Mouse (Mus musculus) kidney, postnatal 0 days (tissue): ENCODE measurements around the gene Afdn. TPM values are rescaled to one million over a fixed set of nuclear protein-coding genes. Genes with fewer than 3 reads are reported as not detected.
A peak's percentile ranks its signal among the peaks of the same experiment; 100 is the strongest.

Experiments used
- ATAC-seq: fragments of 200-750 bp; cut with Nextera tagmentation; replicated peaks from 2 replicates; pipeline ENCODE4 v1.8.0; 2017; ENCODE audit warnings: low read depth, moderate number of reproducible peaks, moderate TSS enrichment, moderate library complexity; ENCODE audit not compliant: low FRiP score
- DNase-seq: peaks from one replicate; pipeline ENCODE4 v3.0.0-alpha.2; 2016; ENCODE audit warnings: low spot score
- H3K27ac ChIP-seq: fragments of 300-500 bp; sonication (generic); 2 replicates; pipeline ENCODE4 v1.5.1; 2014; ENCODE audit warnings: mild to moderate bottlenecking
- H3K27me3 ChIP-seq: fragments of 300-500 bp; sonication (generic); 2 replicates; pipeline ENCODE4 v1.6.1; 2014; ENCODE audit warnings: low read length, mixed read lengths; ENCODE audit not compliant: insufficient read depth
- H3K36me3 ChIP-seq: fragments of 300-500 bp; sonication (generic); 2 replicates; pipeline ENCODE4 v1.6.1; 2014; ENCODE audit warnings: low read length, mixed read lengths; ENCODE audit not compliant: insufficient read depth
- H3K4me1 ChIP-seq: fragments of 300-500 bp; sonication (generic); replicated peaks from 2 replicates; pipeline ENCODE4 v1.6.1; 2014; ENCODE audit warnings: antibody characterized with exemption, low read length, mixed read lengths; ENCODE audit not compliant: insufficient read depth
- H3K4me2 ChIP-seq: fragments of 300-500 bp; sonication (generic); 2 replicates; pipeline ENCODE4 v1.6.1; 2014; ENCODE audit warnings: mild to moderate bottlenecking, low read length, moderate library complexity, mixed read lengths
- H3K4me3 ChIP-seq: fragments of 300-500 bp; sonication (generic); replicated peaks from 2 replicates; pipeline ENCODE4 v1.5.1; 2014; ENCODE audit warnings: low read depth, low read length
- H3K9ac ChIP-seq: fragments of 300-500 bp; sonication (generic); 2 replicates; pipeline ENCODE4 v1.6.1; 2014; ENCODE audit warnings: low read depth, low read length
- H3K9me3 ChIP-seq: fragments of 300-500 bp; sonication (generic); replicated peaks from 2 replicates; pipeline ENCODE4 v1.6.1; 2016; ENCODE audit warnings: low read length, inconsistent platforms, mixed read lengths
- CTCF ChIP-seq: IDR thresholded peaks from 2 replicates; pipeline ENCODE4 v1.5.1; 2016; ENCODE audit warnings: antibody characterized with exemption, low read depth, mild to moderate bottlenecking, moderate library complexity
- WGBS: fragments of 180-500 bp; shearing (Covaris S2); extraction: QIAGEN DNeasy Blood & Tissue Kit; methylation state at CpG from one replicate; pipeline ENCODE4 v1.1.7; 2014; 5-methylcytosine and 5-hydroxymethylcytosine counted together
- polyA plus RNA-seq: library from polyadenylated mRNA; unstranded; fragments of >200 nt; fragmentation: Nextera tagmentation; extraction: Ambion mirVana; gene quantifications from 2 replicates; pipeline ENCODE4 v1.2.1, GENCODE M21; 2015

The Afdn gene
- polyA plus RNA-seq, 1 experiment from 2014 or later: 102 TPM

GRCm38 (mm10) chr17:13907681-13908080 lies 147.3 kb downstream of the Afdn start:
- Histone ChIP-seq H3K36me3 (0 out of 2 replicates have a peak, but pooled peaks cover 10% of the 10 kb centered on the region), H3K4me2 (no peak overlapping the region), H3K9me3 (no peaks in the 10 kb centered on the region), H3K9ac (no peak overlapping the region), H3K27ac (no peak overlapping the region), H3K4me3 (no peak overlapping the region), H3K27me3 (no peaks in the 10 kb centered on the region), H3K4me1 (no peaks in the 10 kb centered on the region)
- DNase-seq: no peak
- TF ChIP-seq CTCF: no peak
- no peak for ATAC-seq
- WGBS: 95% methylated on average over 1 of the region's 1 CpGs

GRCm38 (mm10) chr17:13913951-13914350 lies 153.6 kb downstream of the Afdn start:
- H3K4me3 ChIP-seq: no peak overlapping the region
- peak overlapping the region; percentile 20; the same call in 1 of the 2 replicates for H3K27ac ChIP-seq
- DNase-seq (peak; percentile 26), ATAC-seq (no peak)
- H3K4me2 ChIP-seq: no peak overlapping the region
- no peaks in the 10 kb centered on the region for H3K4me1 ChIP-seq
- no peak for TF ChIP-seq CTCF
- H3K27me3 ChIP-seq: no peaks in the 10 kb centered on the region
- no peak overlapping the region for H3K9ac ChIP-seq
- no peaks in the 10 kb centered on the region for H3K9me3 ChIP-seq
- no peaks in the 10 kb centered on the region for H3K36me3 ChIP-seq
- WGBS: 32% methylated on average over 4 of the region's 4 CpGs

- Histone ChIP-seq H3K27ac (no peak overlapping the region), H3K4me3 (no peak overlapping the region), H3K4me2 (no peak overlapping the region), H3K4me1 (no peaks in the 10 kb centered on the region), H3K9ac (no peak overlapping the region), H3K36me3 (no peaks in the 10 kb centered on the region), H3K27me3 (no peaks in the 10 kb centered on the region), H3K9me3 (no peaks in the 10 kb centered on the region)
- DNase-seq: peak; percentile 74
- WGBS: 34% methylated on average over 4 of the region's 4 CpGs
- TF ChIP-seq CTCF: no peak
- no peak; the same call in 1 of the 2 replicates for ATAC-seq
Observed at GRCm38 (mm10) chr17:13914531-13914930, 154.2 kb downstream of the Afdn start.

- H3K4me2 ChIP-seq: no peak overlapping the region
- no peaks in the 10 kb centered on the region for H3K36me3 ChIP-seq
- H3K4me1 ChIP-seq: no peaks in the 10 kb centered on the region; the same call in 1 of the 2 replicates
- peak overlapping the region; percentile 42; the same call in 1 of the 2 replicates for H3K27ac ChIP-seq
- WGBS: 56% methylated on average over 2 of the region's 2 CpGs
- H3K9ac ChIP-seq: no peak overlapping the region
- no peaks in the 10 kb centered on the region for H3K27me3 ChIP-seq
- no peak overlapping the region for H3K4me3 ChIP-seq
- TF ChIP-seq CTCF: no peak
- no peaks in the 10 kb centered on the region for H3K9me3 ChIP-seq
- DNase-seq (peak; percentile 19), ATAC-seq (0 out of 2 replicates have a peak, but pooled peaks have one; percentile 18)
Observed at GRCm38 (mm10) chr17:13920771-13921170, 160.4 kb downstream of the Afdn start.

- DNase-seq (peak; percentile 39), ATAC-seq (peak; percentile 29; the same call in 1 of the 2 replicates)
- no peaks in the 10 kb centered on the region for H3K36me3 ChIP-seq
- no peaks in the 10 kb centered on the region; the same call in 1 of the 2 replicates for H3K4me1 ChIP-seq
- H3K27ac ChIP-seq: no peak overlapping the region
- 45% methylated on average over 2 of the region's 2 CpGs for WGBS
- no peaks in the 10 kb centered on the region for H3K27me3 ChIP-seq
- TF ChIP-seq CTCF: no peak
- H3K4me2 ChIP-seq: no peak overlapping the region
- H3K4me3 ChIP-seq: no peak overlapping the region
- no peak overlapping the region for H3K9ac ChIP-seq
- no peaks in the 10 kb centered on the region for H3K9me3 ChIP-seq
Observed at GRCm38 (mm10) chr17:13923418-13923817, 163.1 kb downstream of the Afdn start.

GRCm38 (mm10) chr17:13924588-13924987 lies 164.2 kb downstream of the Afdn start:
- WGBS: 96% methylated on average over 2 of the region's 2 CpGs
- Histone ChIP-seq H3K4me3 (no peak overlapping the region), H3K36me3 (no peaks in the 10 kb centered on the region), H3K9me3 (no peaks in the 10 kb centered on the region), H3K9ac (no peak overlapping the region), H3K4me1 (no peaks in the 10 kb centered on the region; the same call in 1 of the 2 replicates), H3K27me3 (no peaks in the 10 kb centered on the region), H3K27ac (no peak overlapping the region), H3K4me2 (no peak overlapping the region)
- no peak for TF ChIP-seq CTCF
- DNase-seq (no peak), ATAC-seq (no peak)

GRCm38 (mm10) chr17:13925931-13926330 lies 165.6 kb downstream of the Afdn start:
- ATAC-seq (no peak), DNase-seq (no peak)
- Histone ChIP-seq H3K4me1 (no peaks in the 10 kb centered on the region; the same call in 1 of the 2 replicates), H3K36me3 (no peaks in the 10 kb centered on the region), H3K4me2 (no peak overlapping the region), H3K9ac (no peak overlapping the region), H3K27me3 (no peaks in the 10 kb centered on the region), H3K9me3 (no peaks in the 10 kb centered on the region), H3K4me3 (no peak overlapping the region), H3K27ac (no peak overlapping the region)
- WGBS: 68% methylated on average over 3 of the region's 3 CpGs
- TF ChIP-seq CTCF: no peak
